Mouse (Mus musculus) cerebellum, adult 9-11 months (tissue): ENCODE measurements around the gene Krtap9-5.
A peak's percentile ranks its signal among the peaks of the same experiment; 100 is the strongest.

Source experiments
- DNase-seq: peaks from one replicate; pipeline ENCODE4 v3.0.0; 2022

Gene Krtap9-5

DNA sequence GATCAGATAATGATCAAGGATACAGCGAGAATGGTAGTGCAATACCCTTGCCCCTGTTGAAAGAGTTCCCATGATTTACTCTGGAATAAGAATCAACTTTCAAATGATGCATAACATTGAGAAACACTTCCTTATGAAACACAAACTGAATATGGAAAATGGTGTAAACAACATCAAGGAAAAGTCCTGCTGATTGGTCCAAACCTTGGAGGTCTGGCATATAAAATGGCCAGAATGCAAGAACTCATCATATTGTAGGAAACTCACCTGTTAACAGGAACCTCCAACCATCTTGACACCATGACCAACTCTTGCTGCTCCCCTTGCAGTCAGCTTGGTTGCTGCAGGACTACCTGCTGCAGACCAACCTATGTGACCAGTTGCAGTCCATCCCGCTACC is at the start of gene Krtap9-5:
TSS of gene Krtap9-5 (plus strand) at position 301 of the 400 bp plus-strand sequence.
- no peak for DNase-seq

DNA sequence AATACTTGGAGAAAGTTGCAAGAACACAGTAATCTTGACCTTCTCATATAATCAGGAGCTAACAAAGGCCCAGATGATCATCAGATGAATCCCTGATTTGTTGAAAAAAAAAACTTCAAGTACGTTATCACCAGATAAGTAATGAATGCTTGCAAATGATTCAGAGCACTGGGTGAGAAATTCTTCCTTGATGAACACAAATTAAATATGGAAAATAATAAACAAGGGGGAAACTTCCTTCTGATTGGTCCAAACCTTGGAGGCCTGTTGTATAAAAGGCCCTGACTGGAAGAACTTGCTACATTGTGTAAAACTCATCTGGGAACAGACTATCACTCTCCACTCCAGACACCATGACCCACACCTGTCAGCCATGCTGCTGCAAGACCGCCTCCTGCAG is 40.7 kb upstream of the Krtap9-5 start, which contains the start of gene Krtap31-1:
TSS of gene Krtap31-1 (plus strand) at position 301 of the 400 bp plus-strand sequence.
- no peak for DNase-seq

DNA sequence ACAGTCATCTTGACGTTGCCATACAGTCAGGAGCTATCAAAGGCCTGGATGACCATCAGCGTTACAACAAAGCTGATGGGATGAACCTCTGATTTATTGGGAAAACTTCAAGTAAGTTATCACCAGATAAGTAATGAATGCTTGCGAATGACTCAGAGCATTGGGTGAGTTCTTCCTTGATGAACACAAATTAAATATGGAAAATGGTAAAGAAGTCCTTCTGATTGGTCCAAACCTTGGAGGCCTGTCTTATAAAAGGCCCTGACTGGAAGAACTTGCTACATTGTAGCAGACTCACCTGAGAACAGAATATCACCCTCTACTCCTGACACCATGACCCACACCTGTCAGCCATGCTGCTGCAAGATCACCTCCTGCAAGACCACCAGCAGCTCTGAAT is 33.8 kb upstream of the Krtap9-5 start, which contains the start of gene Gm11565:
TSS of gene Gm11565 (plus strand) at position 301 of the 400 bp plus-strand sequence.
- DNase-seq = no peak

DNA sequence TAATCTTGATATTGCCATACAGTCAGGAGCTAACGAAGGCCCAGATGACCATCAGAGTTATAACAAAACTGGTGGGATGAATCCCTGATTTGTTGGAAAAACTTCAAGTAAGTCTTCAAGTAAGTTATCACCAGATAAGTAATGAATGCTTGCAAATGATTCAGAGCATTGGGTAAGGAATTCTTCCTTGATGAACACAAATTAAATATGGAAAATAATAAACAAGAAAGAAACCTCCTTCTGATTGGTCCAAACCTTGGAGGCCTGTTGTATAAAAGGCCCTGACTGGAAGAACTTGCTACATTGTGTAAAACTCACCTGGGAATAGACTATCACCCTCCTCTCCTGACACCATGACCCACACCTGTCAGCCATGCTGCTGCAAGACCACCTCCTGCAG is 12.3 kb upstream of the Krtap9-5 start, which contains the start of gene Krtap31-2:
TSS of gene Krtap31-2 (plus strand) at position 301 of the 400 bp plus-strand sequence.
- DNase-seq = no peak

DNA sequence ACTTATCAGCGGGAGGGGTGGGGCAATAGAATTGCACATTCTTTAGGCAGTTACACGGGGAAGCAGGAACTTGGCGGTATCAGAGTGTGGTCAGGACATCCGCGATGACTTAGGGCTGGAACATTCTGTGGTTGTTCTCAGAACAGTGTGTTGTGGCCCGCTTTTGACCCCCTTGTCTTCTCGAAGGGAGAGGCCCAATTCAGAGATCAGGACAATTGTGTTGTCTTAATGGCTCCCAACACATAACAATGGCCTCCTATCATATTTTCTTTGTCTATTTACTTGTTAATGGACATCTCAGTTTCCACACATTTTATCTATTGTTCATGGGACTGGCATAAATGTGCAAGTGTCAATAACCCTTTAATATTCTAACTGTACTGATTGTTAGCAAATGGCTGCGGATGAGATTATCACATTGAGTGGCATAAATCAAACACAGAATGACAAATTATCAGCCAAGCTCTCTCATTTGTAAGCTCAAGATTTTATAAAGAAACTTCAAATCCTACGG is 10.5 kb upstream of the Krtap9-5 start:
- no peak for DNase-seq

DNA sequence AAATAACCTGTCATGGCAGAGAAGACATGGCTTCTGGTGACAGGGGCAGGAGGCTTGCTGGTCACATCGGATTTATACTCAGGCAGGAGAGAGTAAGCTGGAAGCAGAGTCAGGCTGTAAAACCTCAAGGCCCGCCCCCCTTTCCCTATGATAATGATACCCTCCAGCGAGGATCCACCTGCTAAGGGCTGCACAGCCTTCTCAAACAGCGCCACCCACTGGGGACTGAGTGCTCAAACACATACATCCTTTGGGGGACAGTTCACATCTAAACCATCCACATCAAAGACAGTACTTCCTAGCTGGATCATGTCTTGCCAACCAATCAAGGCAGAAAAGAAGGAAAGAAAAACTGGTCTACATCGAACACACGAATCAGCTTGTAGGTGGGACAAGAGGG is 15.9 kb downstream of the Krtap9-5 start:
- DNase-seq = no peak

DNA sequence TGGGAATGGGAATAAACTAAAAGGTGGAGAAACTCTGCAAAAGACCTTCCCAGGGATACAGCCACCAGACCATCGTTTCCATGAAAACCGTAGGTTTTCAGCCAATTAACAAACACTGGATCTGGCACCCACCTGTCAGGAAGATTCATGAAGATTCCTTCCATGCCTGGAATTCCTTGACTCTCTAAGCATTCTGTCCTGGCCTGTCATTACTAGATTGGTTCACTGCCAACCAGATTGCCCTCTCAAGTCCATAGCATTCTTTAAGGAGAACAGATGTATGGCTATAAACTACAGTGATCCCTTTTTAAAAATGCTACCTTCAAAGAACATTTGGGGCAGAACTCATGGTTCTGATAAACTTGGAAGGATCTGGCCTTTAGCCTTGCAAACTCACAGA is 17.7 kb downstream of the Krtap9-5 start:
- DNase-seq = no peak

DNA sequence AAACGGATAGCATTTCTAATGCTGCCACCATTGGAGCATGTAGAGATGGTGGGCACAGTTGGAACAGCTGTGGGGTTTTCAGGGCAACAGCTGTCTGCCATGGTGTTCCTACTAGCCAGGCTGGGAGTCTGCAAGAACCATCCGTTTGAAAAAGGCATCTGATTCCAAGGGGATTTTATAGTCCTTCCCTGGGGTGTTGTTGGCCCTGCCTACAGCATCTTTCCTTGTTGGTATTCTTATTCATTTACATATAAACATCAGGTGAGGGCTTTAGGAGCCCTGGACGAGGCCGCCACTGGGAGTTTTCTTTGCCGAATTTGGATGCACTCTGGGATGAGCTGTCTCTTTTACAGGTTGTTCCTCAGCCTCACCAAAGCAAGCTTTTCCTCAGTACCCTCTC is 30.7 kb downstream of the Krtap9-5 start, which contains the start of gene Krtap29-1:
TSS of gene Krtap29-1 (minus strand) at position 101 of the 400 bp plus-strand sequence.
- no peak for DNase-seq

DNA sequence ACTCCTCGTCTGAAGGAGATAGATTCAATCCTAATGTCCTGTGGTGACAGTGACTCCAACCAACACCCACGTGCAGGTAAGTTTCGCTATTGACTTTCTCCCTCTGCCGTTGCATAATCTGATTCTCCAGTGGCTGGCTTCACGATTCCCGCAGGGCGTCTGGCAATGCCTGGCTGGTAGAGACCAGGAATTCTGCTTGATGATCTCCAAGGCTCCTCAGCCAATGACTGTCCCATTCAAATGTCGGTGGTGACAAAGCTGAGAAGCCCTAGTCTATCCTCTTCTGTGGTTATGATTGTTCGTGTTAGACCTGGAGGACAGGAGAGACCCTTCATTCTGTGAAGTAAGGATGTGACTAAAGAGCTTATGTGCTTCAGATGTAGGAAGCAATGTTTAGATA is 34.5 kb downstream of the Krtap9-5 start:
- DNase-seq = no peak

DNA sequence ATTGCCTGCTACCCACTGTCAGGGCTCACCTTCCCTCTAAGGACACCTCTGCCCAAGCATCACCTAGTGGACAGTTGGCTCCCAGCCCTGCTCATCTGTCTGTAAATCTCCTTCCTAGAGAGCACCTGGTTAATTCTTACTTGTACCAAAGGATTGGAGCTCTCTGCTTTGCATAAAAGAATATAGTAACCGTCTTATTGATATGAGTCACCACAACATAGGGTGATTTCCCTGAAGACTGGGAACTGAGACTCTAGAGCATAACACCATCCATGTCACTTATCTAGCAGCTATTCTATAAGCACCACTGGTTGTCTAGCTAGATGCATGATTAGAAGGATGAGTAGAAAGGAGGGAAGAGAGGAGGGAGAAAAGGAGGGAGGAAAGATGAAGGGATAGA is 35.2 kb downstream of the Krtap9-5 start:
- no peak for DNase-seq

DNA sequence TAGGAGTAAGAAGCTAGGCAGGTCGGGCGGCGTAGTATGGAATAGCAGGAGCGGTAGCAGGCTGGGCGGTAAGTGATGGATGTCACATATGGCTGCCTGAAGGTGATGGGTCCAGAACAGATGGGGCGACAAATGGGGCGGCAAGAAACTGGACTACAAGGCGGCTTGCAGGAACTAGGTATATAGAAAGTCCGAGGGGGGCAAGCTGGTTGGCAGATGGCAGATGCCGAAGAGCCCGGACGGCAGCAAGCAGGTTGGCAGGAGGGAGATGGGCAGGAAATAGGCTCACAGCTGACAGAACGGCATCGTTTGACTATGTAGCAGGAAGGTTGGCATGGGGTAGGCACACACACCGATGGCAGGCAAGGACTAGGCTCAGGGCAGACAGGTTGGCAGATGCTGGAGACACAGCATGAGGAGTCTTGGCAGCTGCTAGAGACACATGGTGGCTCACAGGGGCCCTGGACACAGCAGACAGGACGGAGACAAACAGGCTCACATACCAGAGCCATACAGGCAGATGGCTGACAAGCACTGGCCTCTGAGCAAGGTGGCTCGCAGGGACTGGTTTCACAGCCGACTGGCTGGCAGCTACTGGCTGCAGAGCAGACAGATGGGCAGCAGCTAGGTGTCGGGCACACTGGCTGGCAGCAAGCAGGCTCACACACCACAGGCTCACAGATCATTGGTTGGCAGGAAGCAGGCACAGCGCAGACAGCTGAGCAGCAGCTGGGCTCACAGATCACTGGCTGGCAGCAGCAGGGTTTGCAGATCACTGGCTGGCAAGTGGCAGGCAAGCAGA is 37.2 kb downstream of the Krtap9-5 start:
- peak; percentile 96 for DNase-seq

DNA sequence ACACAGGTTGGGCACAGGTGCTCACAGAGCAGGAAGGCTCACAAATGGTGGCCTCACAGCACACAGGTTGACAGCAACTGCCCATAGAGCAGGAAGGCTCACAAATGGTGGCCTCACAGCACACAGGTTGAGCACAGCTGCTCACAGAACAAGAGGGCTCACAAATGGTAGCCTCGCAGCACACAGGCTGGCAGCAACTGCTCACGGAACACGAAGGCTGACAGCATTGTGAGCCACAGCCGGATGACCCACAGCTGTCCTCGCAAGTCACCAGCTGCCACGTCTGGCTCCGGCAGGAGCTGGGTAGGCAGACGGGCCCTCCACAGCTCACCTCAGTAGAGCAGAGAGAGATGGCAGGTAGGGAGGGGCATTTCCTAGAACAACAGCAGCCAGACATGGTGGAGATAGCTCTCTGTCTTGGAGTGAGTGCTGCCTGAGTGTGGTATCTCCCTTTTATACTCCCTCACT is 37.9 kb downstream of the Krtap9-5 start, which contains the start of gene Krtap16-1:
TSS of gene Krtap16-1 (minus strand) at position 418 of the 468 bp plus-strand sequence.
- peak; percentile 33 for DNase-seq

DNA sequence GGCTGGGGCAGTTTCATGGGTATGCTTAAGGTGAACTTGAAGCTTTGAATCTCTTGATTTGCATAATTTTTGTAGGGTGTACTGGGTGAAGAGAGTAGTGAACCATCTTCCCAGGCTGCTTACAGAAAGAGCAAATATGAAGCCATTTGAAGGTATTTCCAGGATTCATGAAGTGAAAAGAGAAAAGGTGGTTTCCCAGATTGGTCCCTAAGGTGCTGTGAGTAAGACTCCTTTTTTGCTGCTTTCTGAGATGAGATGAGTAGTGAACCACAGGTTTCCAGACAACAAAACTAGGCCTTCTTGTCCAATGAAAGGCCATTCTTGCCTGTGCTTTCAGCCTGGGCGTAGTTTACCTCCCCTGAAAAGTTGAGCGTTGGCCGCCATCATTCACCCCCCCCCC is 40.3 kb downstream of the Krtap9-5 start:
- no peak for DNase-seq

DNA sequence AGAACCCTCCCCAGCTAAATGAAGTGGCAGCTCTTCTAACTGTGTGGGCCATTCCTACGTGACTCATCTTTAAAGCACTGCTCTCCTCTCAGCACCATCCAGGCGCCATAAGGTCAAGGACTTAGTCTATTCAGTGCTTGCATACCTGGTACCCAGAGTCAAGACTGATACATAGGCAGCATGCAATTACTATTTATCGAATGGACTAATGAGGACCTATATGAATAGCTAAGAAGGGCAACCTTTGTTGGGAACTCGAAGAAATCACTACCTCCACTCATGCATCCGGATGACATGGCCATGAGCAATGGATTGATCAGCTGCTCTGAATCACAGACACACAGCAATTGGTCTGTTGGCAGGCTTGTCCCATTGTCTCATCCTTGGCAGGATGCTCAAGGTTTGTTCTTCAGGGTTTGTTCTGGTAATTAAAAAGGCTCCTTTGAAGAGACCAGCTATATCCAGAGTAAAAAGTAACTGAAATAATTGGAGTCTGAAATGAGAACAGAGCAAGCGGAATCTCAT is 41.7 kb downstream of the Krtap9-5 start:
- no peak for DNase-seq

DNA sequence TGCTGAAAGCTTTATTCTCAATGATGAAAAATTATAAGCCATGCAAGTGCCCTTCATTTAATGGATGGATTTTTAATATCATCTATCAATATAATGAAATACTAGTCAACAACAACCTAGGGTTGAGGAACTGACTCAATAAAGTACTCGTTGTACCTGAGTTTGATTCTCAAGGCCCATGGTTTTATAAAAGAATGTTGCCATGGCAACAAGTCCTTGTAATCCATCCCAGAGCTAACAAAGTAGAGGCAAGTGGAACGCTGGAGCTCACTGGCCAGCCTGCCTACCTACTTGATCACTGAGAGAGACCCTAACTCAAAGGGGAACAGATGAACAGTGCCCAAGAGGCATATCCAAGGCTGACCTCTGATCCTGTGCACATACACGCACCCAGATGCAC is 42.3 kb downstream of the Krtap9-5 start:
- no peak for DNase-seq

DNA sequence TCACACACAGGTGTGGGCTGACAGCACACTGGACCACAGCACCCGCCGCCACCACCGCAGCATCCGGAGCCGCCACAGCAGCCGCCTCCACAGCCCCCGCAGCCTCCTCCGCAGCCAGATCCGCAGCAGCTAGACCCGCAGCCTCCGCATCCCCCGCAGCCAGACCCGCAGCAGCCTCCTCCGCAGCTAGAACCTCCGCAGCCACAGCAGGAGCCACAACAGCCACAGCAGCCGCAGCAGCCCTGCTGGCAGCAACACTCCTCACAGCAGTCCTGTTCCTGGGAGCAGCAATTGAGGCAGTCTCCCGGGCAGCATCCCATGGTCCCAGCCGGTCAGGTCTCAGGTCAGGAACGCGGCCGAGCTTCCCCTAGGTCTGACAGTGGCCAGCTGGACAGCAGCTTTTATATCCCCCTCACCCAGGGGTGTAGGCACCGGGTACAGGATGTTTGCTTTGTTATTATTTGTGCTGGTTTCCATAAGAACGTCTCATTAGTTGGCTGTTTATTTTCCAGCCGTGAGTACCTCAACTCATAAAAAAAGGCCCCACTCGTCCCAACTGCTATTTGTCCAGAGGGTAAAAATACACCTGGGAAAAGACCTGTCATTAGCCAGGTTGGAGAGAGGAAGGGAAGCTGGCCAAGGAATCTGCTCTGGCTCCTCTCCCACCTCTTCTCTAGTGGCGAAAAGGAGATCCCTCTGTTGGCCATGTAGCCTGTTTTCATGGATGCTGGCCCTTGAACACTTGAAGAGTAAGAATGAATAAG is 45.5 kb downstream of the Krtap9-5 start, which contains the start of gene Krtap17-1:
TSS of gene Krtap17-1 (minus strand) at position 375 of the 764 bp plus-strand sequence.
- DNase-seq = no peak

DNA sequence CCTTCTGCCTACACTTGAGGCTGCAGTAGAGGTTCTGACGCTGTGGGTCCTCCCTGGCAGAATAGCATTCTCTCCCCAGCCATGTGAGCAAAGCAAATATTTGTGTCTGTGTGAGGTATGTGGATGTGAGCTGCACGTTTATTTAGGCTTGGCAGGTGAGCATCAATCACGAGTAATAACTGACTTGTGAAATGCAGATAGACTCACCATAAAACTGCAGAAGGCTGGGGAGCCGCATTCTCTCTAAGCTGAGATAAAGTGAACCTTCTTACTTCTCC is 46.0 kb downstream of the Krtap9-5 start:
- DNase-seq = no peak

DNA sequence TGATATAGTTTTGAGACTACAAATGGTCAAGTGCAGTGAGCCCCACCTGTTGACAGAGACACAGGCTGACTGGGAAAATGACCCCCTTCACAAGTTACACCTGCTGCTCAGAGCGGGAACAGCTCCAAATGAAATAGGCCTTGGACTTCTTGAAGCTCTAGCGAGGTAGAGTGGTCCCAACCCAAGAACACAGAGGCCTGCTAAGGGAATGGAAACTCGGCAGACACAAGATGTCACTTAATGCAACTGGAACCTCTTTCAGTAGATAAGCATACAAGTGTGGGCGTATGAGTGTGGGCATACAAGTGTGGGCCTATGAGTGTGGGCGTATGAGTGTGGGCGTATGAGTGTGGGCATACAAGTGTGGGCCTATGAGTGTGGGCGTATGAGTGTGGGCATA is 50.8 kb downstream of the Krtap9-5 start:
- DNase-seq = no peak
